Mouse (Mus musculus): Measurements from ENCODE around the gene Rubcnl. TPM values are rescaled to one million over a fixed set of nuclear protein-coding genes. Genes with fewer than 3 reads are reported as not detected.

Rubcnl gene
- polyA plus RNA-seq, 1 experiment from 2014 or later, result 0.13 TPM

DNA sequence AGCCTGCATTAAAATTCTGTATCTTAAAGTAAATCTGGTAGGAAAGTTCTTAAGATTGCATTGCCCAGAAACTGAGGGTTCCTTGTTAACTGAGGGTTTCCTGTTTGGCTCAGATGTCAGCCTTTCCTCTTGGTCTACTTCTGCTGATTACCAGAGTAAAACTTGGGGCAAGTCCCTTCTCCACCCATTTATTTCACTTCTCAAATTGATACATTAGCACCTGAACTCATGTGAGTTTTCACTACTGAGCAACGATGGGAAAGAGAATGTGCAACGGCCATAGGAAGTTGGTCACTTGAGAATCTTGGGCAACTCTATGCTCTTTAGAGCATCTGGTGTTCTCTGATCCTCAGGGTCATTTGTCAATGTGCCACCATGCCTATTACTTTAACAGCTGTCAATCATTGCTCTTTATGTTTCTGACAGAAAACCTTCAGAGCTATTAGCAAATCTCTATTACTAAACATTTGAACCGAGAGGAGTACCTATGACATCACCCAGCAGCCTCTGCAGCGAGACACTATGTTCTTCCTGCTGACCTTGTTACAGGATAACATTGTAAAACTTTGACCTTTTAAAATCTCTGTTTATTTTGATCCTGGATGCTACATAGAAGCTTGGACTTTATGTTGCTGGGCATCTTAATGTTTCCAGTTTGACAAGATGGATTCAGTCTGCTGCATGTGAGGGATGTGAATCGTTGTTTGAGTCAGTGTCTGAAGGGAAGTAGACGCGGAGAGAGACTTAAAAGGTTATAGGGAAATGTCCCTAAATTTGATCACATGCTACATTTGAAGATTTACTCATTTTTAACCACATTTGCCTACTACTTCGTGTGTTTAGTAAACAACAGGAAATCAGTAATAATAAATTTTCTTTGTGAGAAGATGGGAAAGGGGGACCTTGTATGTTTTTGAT, 9.2 kb downstream of the Rubcnl start:
- Histone ChIP-seq H3K9ac (replicated peaks; ENCODE audit: low read length) (no peak overlapping the region), H3K27me3 (ENCODE audit: control insufficient read depth, insufficient read depth, low read length) (no peaks in the 10 kb centered on the region), H3K27ac (replicated peaks; ENCODE audit: low read depth, low read length) (no peak overlapping the region), H3K4me2 (ENCODE audit: low read length) (no peak overlapping the region), H3K4me3 (replicated peaks; ENCODE audit: low read depth, low read length) (no peak overlapping the region), H3K4me1 (ENCODE audit: control insufficient read depth, insufficient read depth, low read length) (no peaks in the 10 kb centered on the region), H3K36me3 (ENCODE audit: control insufficient read depth, insufficient read depth, low read length) (no peaks in the 10 kb centered on the region), H3K9me3 (ENCODE audit: control insufficient read depth, low read length) (no peaks in the 10 kb centered on the region)
- WGBS, result 85% methylated on average over 8 of the region's 8 CpGs
- DNase-seq (no peak), ATAC-seq (ENCODE audit: low FRiP score, low TSS enrichment) (no peak)

DNA sequence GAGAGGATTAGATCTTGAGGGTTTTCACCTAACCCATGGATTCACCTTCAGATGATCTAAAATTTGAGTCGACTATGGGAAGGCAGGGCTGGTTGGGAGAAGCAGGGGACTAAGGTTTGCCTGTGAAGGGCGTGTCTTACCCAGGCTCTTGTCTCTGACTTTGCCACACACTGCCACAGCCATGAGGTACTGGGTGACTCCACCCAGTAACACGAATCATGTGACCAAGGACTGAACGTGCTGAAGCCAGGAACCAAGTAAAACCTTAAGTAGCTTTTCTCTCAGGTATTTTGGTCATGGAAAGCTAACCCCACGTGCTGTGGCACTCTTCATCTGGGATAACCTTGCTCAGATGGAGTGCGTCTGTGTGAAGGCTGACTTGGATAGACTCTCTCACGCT, 14.9 kb downstream of the Rubcnl start:
- Histone ChIP-seq H3K36me3 (ENCODE audit: control insufficient read depth, insufficient read depth, low read length) (no peaks in the 10 kb centered on the region), H3K9ac (replicated peaks; ENCODE audit: low read length) (no peak overlapping the region), H3K4me3 (replicated peaks; ENCODE audit: low read depth, low read length) (no peak overlapping the region), H3K9me3 (ENCODE audit: control insufficient read depth, low read length) (no peaks in the 10 kb centered on the region), H3K4me2 (ENCODE audit: low read length) (no peak overlapping the region), H3K4me1 (ENCODE audit: control insufficient read depth, insufficient read depth, low read length) (no peaks in the 10 kb centered on the region), H3K27ac (replicated peaks; ENCODE audit: low read depth, low read length) (no peak overlapping the region), H3K27me3 (ENCODE audit: control insufficient read depth, insufficient read depth, low read length) (no peaks in the 10 kb centered on the region)
- WGBS, result 82% methylated on average over 7 of the region's 7 CpGs
- ATAC-seq (ENCODE audit: low FRiP score, low TSS enrichment), result no peak
- DNase-seq, result no peak

DNA sequence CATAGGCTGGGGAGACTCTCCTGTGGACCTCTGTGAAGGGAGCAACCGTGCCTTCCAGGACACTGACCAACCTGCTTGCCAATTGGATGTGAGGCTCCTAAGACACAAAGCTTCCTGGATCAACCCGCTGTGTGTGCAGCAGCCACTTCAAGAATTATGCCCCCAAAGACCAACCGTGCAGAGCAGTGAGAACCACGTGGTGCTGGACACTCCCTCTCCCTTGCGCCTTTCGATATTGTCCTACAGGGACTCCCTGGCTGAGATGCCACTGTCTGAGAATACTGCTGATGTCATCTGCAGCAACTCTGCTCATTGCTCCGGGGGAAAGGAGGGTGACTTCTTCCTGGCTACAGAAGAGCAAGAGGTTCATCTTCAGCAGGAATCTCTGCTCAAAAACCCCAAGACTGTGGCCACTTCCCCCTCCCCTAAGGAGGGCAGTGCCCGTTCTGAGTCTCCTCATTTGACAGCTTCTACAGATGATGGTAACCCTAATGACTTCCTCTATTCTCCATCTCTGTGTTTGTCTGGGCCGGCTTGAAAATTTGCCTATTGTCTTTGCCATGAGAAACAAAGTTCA, 16.3 kb downstream of the Rubcnl start:
- Histone ChIP-seq H3K9me3 (ENCODE audit: control insufficient read depth, low read length) (no peaks in the 10 kb centered on the region), H3K36me3 (ENCODE audit: control insufficient read depth, insufficient read depth, low read length) (no peaks in the 10 kb centered on the region), H3K4me1 (ENCODE audit: control insufficient read depth, insufficient read depth, low read length) (no peaks in the 10 kb centered on the region), H3K27ac (replicated peaks; ENCODE audit: low read depth, low read length) (no peak overlapping the region), H3K4me2 (ENCODE audit: low read length) (no peak overlapping the region), H3K4me3 (replicated peaks; ENCODE audit: low read depth, low read length) (no peak overlapping the region), H3K27me3 (ENCODE audit: control insufficient read depth, insufficient read depth, low read length) (no peaks in the 10 kb centered on the region), H3K9ac (replicated peaks; ENCODE audit: low read length) (no peak overlapping the region)
- ATAC-seq (ENCODE audit: low FRiP score, low TSS enrichment) (no peak), DNase-seq (no peak)
- 87% methylated on average over 9 of the region's 9 CpGs for WGBS

DNA sequence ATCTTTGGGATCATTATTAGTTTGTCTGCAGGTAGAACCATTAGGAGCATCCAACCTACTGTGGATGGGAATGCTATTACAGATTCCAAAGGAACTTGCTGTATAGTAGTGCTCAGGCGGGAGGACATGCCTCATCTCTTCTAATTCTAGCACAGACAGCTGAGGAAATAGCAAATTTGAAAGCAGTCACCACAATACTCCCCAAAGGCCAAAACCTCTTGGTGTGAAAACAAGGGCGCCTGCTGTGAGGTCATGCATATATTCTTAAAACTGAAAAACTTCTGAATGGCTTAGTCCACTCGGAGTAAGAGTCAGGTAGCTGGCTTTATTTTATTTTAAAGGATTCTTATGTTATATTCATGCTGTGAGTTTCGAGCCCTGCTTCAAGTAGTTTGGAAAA, 16.9 kb downstream of the Rubcnl start:
- WGBS, result 73% methylated on average over 4 of the region's 4 CpGs
- Histone ChIP-seq H3K27me3 (ENCODE audit: control insufficient read depth, insufficient read depth, low read length) (no peaks in the 10 kb centered on the region), H3K36me3 (ENCODE audit: control insufficient read depth, insufficient read depth, low read length) (no peaks in the 10 kb centered on the region), H3K4me3 (replicated peaks; ENCODE audit: low read depth, low read length) (no peak overlapping the region), H3K4me2 (ENCODE audit: low read length) (no peak overlapping the region), H3K9ac (replicated peaks; ENCODE audit: low read length) (no peak overlapping the region), H3K9me3 (ENCODE audit: control insufficient read depth, low read length) (no peaks in the 10 kb centered on the region), H3K4me1 (ENCODE audit: control insufficient read depth, insufficient read depth, low read length) (no peaks in the 10 kb centered on the region), H3K27ac (replicated peaks; ENCODE audit: low read depth, low read length) (no peak overlapping the region)
- ATAC-seq (ENCODE audit: low FRiP score, low TSS enrichment), result no peak
- no peak for DNase-seq

DNA sequence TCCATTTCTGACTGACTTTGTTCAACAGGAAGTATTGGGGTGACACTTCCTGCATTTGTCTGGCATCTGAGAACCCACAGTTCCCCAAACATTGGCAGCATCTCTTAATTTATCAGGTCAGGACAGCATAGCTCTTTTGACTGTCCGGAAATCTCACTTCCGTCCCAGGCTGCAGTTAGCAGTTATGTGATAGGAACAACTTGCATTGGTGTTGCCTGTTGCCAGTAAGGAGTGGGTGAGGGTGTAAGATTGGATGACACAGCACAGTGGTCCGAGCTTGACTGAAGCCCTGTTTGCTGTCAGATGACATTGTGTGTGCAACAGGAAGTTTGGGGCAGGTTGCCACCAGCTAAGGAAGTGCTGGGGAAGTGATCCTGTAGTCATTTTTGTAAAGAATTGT, 18.4 kb downstream of the Rubcnl start:
- Histone ChIP-seq H3K9me3 (ENCODE audit: control insufficient read depth, low read length) (no peaks in the 10 kb centered on the region), H3K27ac (replicated peaks; ENCODE audit: low read depth, low read length) (no peak overlapping the region), H3K36me3 (ENCODE audit: control insufficient read depth, insufficient read depth, low read length) (no peaks in the 10 kb centered on the region), H3K4me2 (ENCODE audit: low read length) (no peak overlapping the region), H3K4me3 (replicated peaks; ENCODE audit: low read depth, low read length) (no peak overlapping the region), H3K4me1 (ENCODE audit: control insufficient read depth, insufficient read depth, low read length) (no peaks in the 10 kb centered on the region), H3K27me3 (ENCODE audit: control insufficient read depth, insufficient read depth, low read length) (no peaks in the 10 kb centered on the region), H3K9ac (replicated peaks; ENCODE audit: low read length) (no peak overlapping the region)
- ATAC-seq (ENCODE audit: low FRiP score, low TSS enrichment) (no peak), DNase-seq (no peak)
- WGBS, result 94% methylated on average over 3 of the region's 3 CpGs

DNA sequence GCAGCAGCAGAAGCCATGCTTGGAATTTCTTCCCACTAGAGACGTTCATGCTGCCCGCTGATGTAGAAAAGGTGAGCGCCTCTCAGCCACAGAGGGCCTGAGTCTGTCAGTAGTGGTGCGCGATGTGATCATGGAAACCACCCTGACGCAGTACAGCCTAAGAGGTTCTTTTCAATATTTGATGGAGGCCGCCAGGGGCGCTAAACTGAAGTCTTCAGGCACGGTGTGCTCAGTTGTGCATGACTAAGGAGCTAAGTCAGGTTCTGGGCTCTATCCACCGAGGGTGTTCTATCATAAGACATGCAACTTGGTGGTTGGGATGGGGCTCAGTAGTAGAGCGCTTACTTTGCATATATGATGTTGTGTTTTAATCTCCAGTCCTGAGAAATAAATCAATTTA, 19.6 kb downstream of the Rubcnl start:
- H3K27ac ChIP-seq (replicated peaks; ENCODE audit: low read depth, low read length), result no peak overlapping the region
- H3K9ac ChIP-seq (replicated peaks; ENCODE audit: low read length), result no peak overlapping the region
- peak; percentile 30 for DNase-seq
- no peak for ATAC-seq (ENCODE audit: low FRiP score, low TSS enrichment)
- WGBS, result 64% methylated on average over 11 of the region's 11 CpGs
- H3K27me3 ChIP-seq (ENCODE audit: control insufficient read depth, insufficient read depth, low read length), result no peaks in the 10 kb centered on the region
- H3K36me3 ChIP-seq (ENCODE audit: control insufficient read depth, insufficient read depth, low read length), result no peaks in the 10 kb centered on the region
- no peak overlapping the region for H3K4me3 ChIP-seq (replicated peaks; ENCODE audit: low read depth, low read length)
- no peaks in the 10 kb centered on the region for H3K4me1 ChIP-seq (ENCODE audit: control insufficient read depth, insufficient read depth, low read length)
- no peaks in the 10 kb centered on the region for H3K9me3 ChIP-seq (ENCODE audit: control insufficient read depth, low read length)
- no peak overlapping the region for H3K4me2 ChIP-seq (ENCODE audit: low read length)

DNA sequence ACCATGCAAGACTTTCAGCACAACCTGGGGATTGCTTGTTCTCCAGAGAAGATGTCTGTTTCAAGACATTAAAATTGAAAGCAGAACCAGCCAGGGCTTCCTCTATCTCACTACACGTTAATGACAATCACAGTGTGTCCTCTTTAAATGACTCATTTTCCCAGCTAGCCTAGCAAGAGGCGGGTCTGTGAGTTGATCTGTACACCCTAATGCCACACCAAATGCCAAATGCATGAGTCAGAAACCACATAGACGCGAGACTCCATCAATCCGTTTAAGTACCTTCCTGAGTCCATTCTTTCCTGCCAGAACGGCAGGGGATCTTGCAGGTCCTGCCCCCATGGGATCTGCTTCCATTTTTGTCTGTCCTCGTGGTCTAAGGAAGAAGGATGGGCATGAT, 29.4 kb downstream of the Rubcnl start:
- no peak for ATAC-seq (ENCODE audit: low FRiP score, low TSS enrichment)
- no peak overlapping the region for H3K4me2 ChIP-seq (ENCODE audit: low read length)

DNA sequence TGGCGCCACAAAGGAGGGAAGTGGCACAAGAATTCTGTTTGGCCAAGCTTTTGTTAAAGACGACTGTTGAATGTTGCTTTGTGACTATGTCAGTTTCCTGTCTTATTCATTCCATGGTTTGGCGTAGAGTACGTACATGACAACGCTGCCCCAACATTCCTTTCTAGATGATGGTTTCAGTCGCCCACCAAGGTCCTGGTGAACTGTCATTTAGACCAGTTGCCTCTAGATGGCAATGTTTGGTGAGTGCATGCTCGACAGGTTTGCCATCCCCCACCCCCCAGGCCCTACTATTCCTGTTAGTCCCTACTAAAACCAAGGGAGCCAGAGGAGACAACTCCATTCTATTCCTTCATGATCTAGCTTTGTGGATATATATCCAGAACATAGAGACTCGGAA, 36.6 kb downstream of the Rubcnl start:
- Histone ChIP-seq H3K27me3 (ENCODE audit: control insufficient read depth, insufficient read depth, low read length) (no peaks in the 10 kb centered on the region), H3K9ac (replicated peaks; ENCODE audit: low read length) (no peak overlapping the region), H3K27ac (replicated peaks; ENCODE audit: low read depth, low read length) (no peak overlapping the region), H3K4me2 (ENCODE audit: low read length) (no peak overlapping the region), H3K9me3 (ENCODE audit: control insufficient read depth, low read length) (no peaks in the 10 kb centered on the region), H3K36me3 (ENCODE audit: control insufficient read depth, insufficient read depth, low read length) (no peaks in the 10 kb centered on the region), H3K4me1 (ENCODE audit: control insufficient read depth, insufficient read depth, low read length) (no peaks in the 10 kb centered on the region), H3K4me3 (replicated peaks; ENCODE audit: low read depth, low read length) (no peak overlapping the region)
- DNase-seq (peak; percentile 7), ATAC-seq (ENCODE audit: low FRiP score, low TSS enrichment) (no peak)
- WGBS, result 63% methylated on average over 8 of the region's 8 CpGs

More for the DNA sequence above, 29.4 kb downstream of the Rubcnl start:
- no peaks in the 10 kb centered on the region for H3K27me3 ChIP-seq (ENCODE audit: control insufficient read depth, insufficient read depth, low read length)
- H3K36me3 ChIP-seq (ENCODE audit: control insufficient read depth, insufficient read depth, low read length), result no peaks in the 10 kb centered on the region
- no peak for DNase-seq
- H3K4me1 ChIP-seq (ENCODE audit: control insufficient read depth, insufficient read depth, low read length), result no peaks in the 10 kb centered on the region
- 82% methylated on average over 7 of the region's 7 CpGs for whole genome bisulfite sequencing
- H3K9ac ChIP-seq (replicated peaks; ENCODE audit: low read length), result no peak overlapping the region
- no peaks in the 10 kb centered on the region for H3K9me3 ChIP-seq (ENCODE audit: control insufficient read depth, low read length)
- H3K4me3 ChIP-seq (replicated peaks; ENCODE audit: low read depth, low read length), result no peak overlapping the region
- no peak overlapping the region for H3K27ac ChIP-seq (replicated peaks; ENCODE audit: low read depth, low read length)

Measured in midbrain, embryonic 14.5 days (tissue).